Mouse (Mus musculus) liver, embryonic 14.5 days (tissue): ENCODE data around the gene Tagln2. TPM values are rescaled to one million over a fixed set of nuclear protein-coding genes. Genes with fewer than 3 reads are reported as not detected.

Experiments
- ATAC-seq: fragments of 200-750 bp; cut with Nextera tagmentation; 2 replicates; pipeline ENCODE4 v1.8.0; 2017; ENCODE audit warnings: moderate number of reproducible peaks, mild to moderate bottlenecking, moderate library complexity; ENCODE audit not compliant: insufficient read depth
- DNase-seq, 3 experiments: peaks; one replicate each; pipeline ENCODE4 v3.0.0-alpha.2; 2012 to 2013; ENCODE audit warnings: low read depth in 3 of 3, low spot score in 3 of 3
- H3K27ac ChIP-seq: fragments of 300-500 bp; sonication (generic); 2 replicates; pipeline ENCODE4 v1.5.1; 2014; ENCODE audit warnings: moderate library complexity, mild to moderate bottlenecking, control low read depth, inconsistent platforms
- H3K27me3 ChIP-seq: fragments of 300-500 bp; sonication (generic); 2 replicates; pipeline ENCODE4 v1.6.1; 2014; ENCODE audit warnings: mild to moderate bottlenecking, low read length, moderate library complexity; ENCODE audit not compliant: control insufficient read depth, insufficient read depth
- H3K36me3 ChIP-seq: fragments of 300-500 bp; sonication (generic); replicated peaks from 2 replicates; pipeline ENCODE4 v1.6.1; 2014; ENCODE audit warnings: low read depth; ENCODE audit not compliant: control insufficient read depth, insufficient read depth
- H3K4me1 ChIP-seq, 2 experiments: fragments of 200-500 bp in 1 of 2; fragments of 300-500 bp in 1 of 2; sonication (generic) in 1 of 2; replicated peaks; 2 replicates each; pipeline ENCODE4 v1.6.1; 2012 to 2014; ENCODE audit warnings: antibody characterized with exemption in 1 of 2, inconsistent platforms in 1 of 2, low read length in 1 of 2; ENCODE audit not compliant: control insufficient read depth in 2 of 2, insufficient read depth in 2 of 2
- H3K4me2 ChIP-seq: fragments of 300-500 bp; sonication (generic); 2 replicates; pipeline ENCODE4 v1.6.1; 2014; ENCODE audit warnings: low read depth, mild to moderate bottlenecking, control low read depth, moderate library complexity
- H3K4me3 ChIP-seq, 2 experiments: fragments of 200-500 bp in 1 of 2; fragments of 300-500 bp in 1 of 2; sonication (generic) in 1 of 2; 2 replicates each; pipeline ENCODE4 v1.5.1; 2012 to 2014; ENCODE audit warnings: low read depth in 2 of 2, low read length in 2 of 2, mild to moderate bottlenecking in 2 of 2, control low read depth in 1 of 2, inconsistent platforms in 1 of 2, moderate library complexity in 1 of 2; ENCODE audit not compliant: insufficient read depth in 1 of 2
- H3K9ac ChIP-seq: fragments of 300-500 bp; sonication (generic); replicated peaks from 2 replicates; pipeline ENCODE4 v1.6.1; 2014; ENCODE audit warnings: mild to moderate bottlenecking, control low read depth, moderate library complexity
- H3K9me3 ChIP-seq: fragments of 300-500 bp; sonication (generic); 2 replicates; pipeline ENCODE4 v1.6.1; 2016; ENCODE audit warnings: low read length, mixed read lengths; ENCODE audit not compliant: control insufficient read depth
- CTCF ChIP-seq: IDR thresholded peaks from 2 replicates; pipeline ENCODE4 v1.5.1; 2016; ENCODE audit warnings: antibody characterized with exemption, low read depth, control low read depth
- EP300 ChIP-seq: IDR thresholded peaks from 2 replicates; pipeline ENCODE4 v1.6.1; 2016; ENCODE audit warnings: antibody characterized with exemption, low read depth
- WGBS: fragments of 180-500 bp; shearing (Covaris S2); extraction: QIAGEN DNeasy Blood & Tissue Kit; methylation state at CpG from one replicate; pipeline ENCODE4 v1.1.7; 2014; ENCODE audit not compliant: insufficient replicate concordance; 5-methylcytosine and 5-hydroxymethylcytosine counted together
- polyA plus RNA-seq, 2 experiments: library from polyadenylated mRNA; depleted of rRNA in 1 of 2; stranded (reverse) in 1 of 2; unstranded in 1 of 2; fragments of >200 nt; fragmentation: Nextera tagmentation in 1 of 2; extraction: Ambion mirVana in 1 of 2; gene quantifications; 2 replicates each; pipeline versions ENCODE4 v1.2.1 to v1.2.3; 2012 to 2014

Tagln2 gene
- polyA plus RNA-seq, 2 experiments, result 75.1 to 94.4 TPM

DNA sequence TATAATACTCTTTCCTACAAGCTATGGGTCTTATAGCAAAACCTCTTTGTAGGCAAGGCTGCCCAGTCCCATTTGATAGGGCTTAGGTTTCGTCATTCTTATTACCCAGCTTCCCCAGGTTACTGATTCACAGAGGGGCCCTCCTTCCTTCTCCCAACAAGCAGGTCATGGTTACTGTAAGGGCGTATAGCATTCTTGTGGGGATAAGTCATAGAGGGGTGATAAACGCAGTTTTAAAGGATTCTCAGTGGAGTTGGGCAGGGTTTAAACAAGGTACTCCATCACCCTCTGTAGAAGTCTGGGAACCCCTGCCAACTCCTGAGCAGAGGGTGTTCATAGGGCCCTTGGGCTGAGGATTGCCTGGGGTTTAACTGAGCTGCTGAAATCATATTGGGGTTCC is 37.3 kb upstream of the Tagln2 start:
- no peaks in the 10 kb centered on the region for H3K27me3 ChIP-seq
- 51% methylated on average over 3 of the region's 3 CpGs for WGBS
- ATAC-seq (no peak), DNase-seq (no peak)
- no peak overlapping the region for H3K27ac ChIP-seq
- peaks cover 0 to 14% of the 10 kb centered on the region in 2 experiments; a peak in 2 of 4 replicates for H3K4me1 ChIP-seq
- H3K4me2 ChIP-seq, result no peak overlapping the region
- H3K36me3 ChIP-seq, result no peaks in the 10 kb centered on the region
- no peaks in the 10 kb centered on the region for H3K9me3 ChIP-seq
- no peak overlapping the region for H3K9ac ChIP-seq
- no peak for TF ChIP-seq CTCF
- TF ChIP-seq EP300, result no peak
- no peak overlapping the region for H3K4me3 ChIP-seq

DNA sequence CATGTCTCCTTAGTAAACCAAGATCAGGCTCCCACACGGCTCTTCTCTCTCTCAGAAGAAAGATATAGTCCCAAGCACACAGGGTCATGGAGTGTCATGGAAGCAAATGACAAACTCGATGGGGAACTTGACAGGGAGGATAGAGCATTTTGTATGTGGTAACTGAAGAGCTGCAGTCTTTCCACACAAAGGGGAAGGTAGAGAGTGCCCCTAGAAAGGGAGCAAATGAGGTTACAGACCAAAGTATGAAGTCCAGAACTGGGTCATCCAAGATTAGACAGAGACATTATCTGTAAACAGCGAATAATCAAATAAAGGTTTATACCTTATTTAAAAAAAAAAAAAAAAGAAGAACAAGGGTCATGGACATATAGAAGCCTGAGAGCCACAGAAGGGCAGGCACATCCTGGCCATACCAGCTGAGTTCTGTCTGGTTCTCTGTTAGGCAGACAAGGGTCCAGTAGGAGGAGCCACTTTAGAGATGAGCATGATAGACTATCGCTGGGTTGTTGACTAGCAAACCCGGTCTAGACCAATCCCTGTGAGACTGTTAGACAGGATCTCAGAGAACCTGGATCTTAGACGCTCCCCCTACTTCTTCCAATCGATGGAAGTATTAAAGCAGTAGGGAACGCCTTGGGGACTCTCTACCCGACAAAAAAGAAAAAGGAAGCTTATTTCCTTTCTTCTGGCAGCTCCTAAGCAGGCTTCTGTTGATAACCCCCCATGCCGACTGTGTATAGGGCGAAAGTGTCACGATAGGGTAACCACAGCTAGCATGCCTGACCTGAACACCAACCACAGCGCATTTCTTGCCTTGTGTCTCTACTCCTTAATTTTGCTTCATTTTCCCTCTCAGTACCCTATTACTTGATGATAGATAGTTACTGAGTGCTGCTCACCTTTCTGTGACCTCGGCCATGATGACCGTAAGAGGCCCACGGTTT is 36.2 kb upstream of the Tagln2 start:
- ATAC-seq (no peak), DNase-seq (no peak)
- Histone ChIP-seq H3K9me3 (no peaks in the 10 kb centered on the region), H3K9ac (no peak overlapping the region), H3K4me1 (peaks cover 0 to 14% of the 10 kb centered on the region in 2 experiments; a peak in 2 of 4 replicates), H3K36me3 (no peaks in the 10 kb centered on the region), H3K4me2 (no peak overlapping the region), H3K27ac (no peak overlapping the region), H3K4me3 (no peak overlapping the region), H3K27me3 (no peaks in the 10 kb centered on the region)
- WGBS, result 26% methylated on average over 16 of the region's 16 CpGs
- TF ChIP-seq CTCF (no peak), EP300 (no peak)

DNA sequence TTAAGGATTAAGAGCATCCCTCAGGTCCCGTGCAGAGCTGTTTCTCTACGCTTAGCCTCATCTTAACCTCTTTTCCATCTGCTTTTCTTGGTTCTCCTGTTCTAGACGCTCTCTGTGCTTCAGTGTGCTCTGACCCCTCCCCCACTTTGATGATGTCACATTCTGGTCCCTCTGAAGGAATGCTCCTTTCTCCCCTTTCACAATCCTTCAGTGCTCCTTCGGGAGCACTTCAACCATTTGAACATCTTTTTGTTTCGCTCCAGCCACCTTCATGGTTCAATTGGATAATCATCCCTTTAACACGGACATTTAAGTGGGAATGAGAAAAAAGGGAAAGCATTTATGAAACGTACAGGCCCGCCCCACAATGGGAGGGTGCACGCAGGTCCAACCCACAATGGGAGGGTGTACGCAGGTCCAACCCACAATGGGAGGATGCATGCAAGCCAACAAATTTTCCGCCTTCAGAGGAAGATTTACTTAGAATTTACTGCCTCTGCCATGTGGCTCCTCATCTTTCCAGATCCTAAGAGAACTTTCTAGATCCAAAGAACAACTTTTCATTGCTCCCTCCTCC is 31.5 kb upstream of the Tagln2 start:
- ATAC-seq (no peak), DNase-seq (no peak)
- H3K4me2 ChIP-seq, result no peak overlapping the region
- H3K36me3 ChIP-seq, result no peaks in the 10 kb centered on the region
- H3K9me3 ChIP-seq, result no peaks in the 10 kb centered on the region
- WGBS, result 65% methylated on average over 11 of the region's 11 CpGs
- no peaks in the 10 kb centered on the region for H3K27me3 ChIP-seq
- no peak overlapping the region for H3K27ac ChIP-seq
- H3K9ac ChIP-seq, result no peak overlapping the region
- peaks cover 0 to 13% of the 10 kb centered on the region in 2 experiments; a peak in 2 of 4 replicates for H3K4me1 ChIP-seq
- TF ChIP-seq CTCF, result no peak
- no peak for TF ChIP-seq EP300
- H3K4me3 ChIP-seq, result no peak overlapping the region

DNA sequence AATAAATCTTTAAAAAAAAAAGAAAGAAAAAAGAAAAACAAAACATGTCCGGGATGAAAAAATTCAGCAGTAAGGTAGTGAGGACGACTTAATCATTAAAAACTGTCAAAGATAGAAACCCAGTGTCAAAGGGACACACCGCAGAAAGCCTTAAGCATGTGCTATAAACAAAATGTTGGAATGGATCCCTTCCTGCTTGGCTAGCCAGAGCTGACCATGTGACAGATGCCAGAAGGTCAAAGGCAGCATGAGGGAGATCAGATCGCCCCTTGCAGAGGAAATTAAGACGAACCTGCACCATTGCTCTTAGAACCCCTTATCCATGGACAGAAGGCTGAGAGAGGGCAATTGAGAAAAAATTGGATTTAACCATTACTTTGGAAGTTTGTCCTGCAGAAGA is 30.5 kb upstream of the Tagln2 start:
- no peak for TF ChIP-seq CTCF
- TF ChIP-seq EP300, result no peak
- H3K4me3 ChIP-seq, result no peak overlapping the region

DNA sequence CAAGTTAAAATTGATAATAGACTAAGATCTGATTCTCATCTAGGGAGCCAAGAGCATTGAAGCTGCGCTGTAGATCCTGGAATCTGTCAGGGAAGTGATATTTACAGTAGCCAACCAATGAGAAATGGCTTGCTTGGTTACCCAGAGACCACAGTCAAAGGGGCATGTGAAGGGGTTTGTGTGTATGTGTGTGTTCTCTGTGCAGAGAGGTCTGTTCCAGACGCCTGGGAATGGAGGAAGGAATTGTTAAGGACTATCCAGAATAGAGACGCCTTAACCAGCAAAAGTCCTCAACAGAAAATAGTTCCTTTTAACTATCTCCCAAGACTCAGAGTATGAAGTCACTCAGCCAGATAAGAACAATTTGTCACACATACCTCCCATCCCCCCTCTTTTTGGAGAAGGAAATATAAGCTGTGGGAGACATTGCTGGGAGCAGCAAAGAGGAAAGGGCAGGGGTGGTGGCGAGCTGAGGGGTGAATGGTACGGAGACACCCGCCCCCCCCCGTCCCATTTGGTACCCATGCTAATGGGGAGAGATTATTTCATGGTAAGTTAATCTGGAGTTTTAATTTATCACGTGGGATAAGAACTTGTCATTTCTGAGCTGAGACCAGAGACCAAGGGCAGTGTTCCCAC is 29.9 kb upstream of the Tagln2 start:
- ATAC-seq (no peak), DNase-seq (no peak)
- no peaks in the 10 kb centered on the region for H3K36me3 ChIP-seq
- H3K4me3 ChIP-seq, result no peak overlapping the region
- H3K27ac ChIP-seq, result no peak overlapping the region
- H3K9ac ChIP-seq, result no peak overlapping the region
- peaks cover 0 to 9% of the 10 kb centered on the region in 2 experiments; a peak in 2 of 4 replicates for H3K4me1 ChIP-seq
- H3K27me3 ChIP-seq, result no peaks in the 10 kb centered on the region
- TF ChIP-seq CTCF (no peak), EP300 (no peak)
- no peaks in the 10 kb centered on the region for H3K9me3 ChIP-seq
- WGBS, result 36% methylated on average over 8 of the region's 8 CpGs
- H3K4me2 ChIP-seq, result no peak overlapping the region

More for the DNA sequence above, 30.5 kb upstream of the Tagln2 start:
- H3K9me3 ChIP-seq, result no peaks in the 10 kb centered on the region
- H3K27me3 ChIP-seq, result no peaks in the 10 kb centered on the region
- H3K36me3 ChIP-seq, result no peaks in the 10 kb centered on the region
- no peak overlapping the region for H3K27ac ChIP-seq
- DNase-seq (no peak), ATAC-seq (no peak)
- H3K9ac ChIP-seq, result no peak overlapping the region
- no peak overlapping the region for H3K4me2 ChIP-seq
- 0 out of 4 replicates have a peak, but pooled peaks cover 0 to 4% of the 10 kb centered on the region in 2 experiments for H3K4me1 ChIP-seq
- WGBS, result 55% methylated on average over 5 of the region's 5 CpGs
